Mouse (Mus musculus) hindbrain, embryonic 10.5 days (tissue): ENCODE measurements around the gene Elovl6. TPM values are rescaled to one million over a fixed set of nuclear protein-coding genes. Genes with fewer than 3 reads are reported as not detected.

Source experiments
- DNase-seq: peaks from one replicate; pipeline ENCODE4 v3.0.0-alpha.2; 2017; ENCODE audit warnings: low spot score
- H3K27ac ChIP-seq: fragments of 300-500 bp; sonication (generic); 2 replicates; pipeline ENCODE4 v1.5.1; 2016; ENCODE audit warnings: mild to moderate bottlenecking, moderate library complexity
- H3K27me3 ChIP-seq: fragments of 300-500 bp; sonication (generic); 2 replicates; pipeline ENCODE4 v1.6.1; 2016; ENCODE audit warnings: mild to moderate bottlenecking; ENCODE audit not compliant: poor library complexity, insufficient read depth, severe bottlenecking
- H3K36me3 ChIP-seq: fragments of 300-500 bp; sonication (generic); 2 replicates; pipeline ENCODE4 v1.6.1; 2016; ENCODE audit warnings: mild to moderate bottlenecking, moderate library complexity
- H3K4me1 ChIP-seq: fragments of 300-500 bp; sonication (generic); replicated peaks from 2 replicates; pipeline ENCODE4 v1.6.1; 2016; ENCODE audit warnings: mild to moderate bottlenecking
- H3K4me3 ChIP-seq: fragments of 300-500 bp; sonication (generic); 2 replicates; pipeline ENCODE4 v1.5.1; 2016; ENCODE audit warnings: mild to moderate bottlenecking, moderate library complexity
- H3K9me3 ChIP-seq: fragments of 300-500 bp; sonication (generic); 2 replicates; pipeline ENCODE4 v1.6.1; 2016; ENCODE audit warnings: mild to moderate bottlenecking, moderate library complexity
- WGBS: fragments of 180-500 bp; shearing (Covaris S2); methylation state at CpG from one replicate; pipeline ENCODE4 v1.1.7; 2016; 5-methylcytosine and 5-hydroxymethylcytosine counted together
- polyA plus RNA-seq: library from polyadenylated mRNA; unstranded; fragments of >200 nt; fragmentation: Nextera tagmentation; extraction: Ambion mirVana; gene quantifications from 2 replicates; pipeline ENCODE4 v1.2.1, GENCODE M21; 2016

The Elovl6 gene
- polyA plus RNA-seq, 1 experiment from 2014 or later = 35.3 TPM

DNA sequence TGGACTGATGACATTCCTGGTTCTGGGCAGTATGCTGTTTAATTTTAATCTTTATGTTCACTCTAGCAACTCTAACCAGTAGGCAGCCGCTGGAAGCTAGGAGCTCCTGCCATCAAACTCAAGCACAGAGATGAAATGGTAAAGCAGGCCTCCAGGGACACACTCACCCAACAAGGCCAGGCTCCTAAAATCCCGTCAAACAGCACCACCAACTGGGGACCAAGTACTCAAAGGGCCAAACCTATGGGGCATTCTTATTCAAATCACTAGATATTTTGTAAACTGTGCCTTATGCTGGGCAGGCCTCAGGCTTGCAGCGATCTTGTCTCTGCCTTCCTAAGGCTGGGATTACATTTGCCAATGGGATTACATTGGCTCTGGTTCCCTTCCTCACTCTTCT lies 2.8 kb upstream of the Elovl6 start:
- no peaks in the 10 kb centered on the region for H3K27me3 ChIP-seq
- WGBS = 53% methylated on average over 3 of the region's 3 CpGs
- no peak for DNase-seq
- no peak overlapping the region for H3K27ac ChIP-seq
- peaks cover 8% of the 10 kb centered on the region for H3K4me1 ChIP-seq
- H3K36me3 ChIP-seq = no peaks in the 10 kb centered on the region
- no peaks in the 10 kb centered on the region for H3K9me3 ChIP-seq
- H3K4me3 ChIP-seq = no peak overlapping the region

DNA sequence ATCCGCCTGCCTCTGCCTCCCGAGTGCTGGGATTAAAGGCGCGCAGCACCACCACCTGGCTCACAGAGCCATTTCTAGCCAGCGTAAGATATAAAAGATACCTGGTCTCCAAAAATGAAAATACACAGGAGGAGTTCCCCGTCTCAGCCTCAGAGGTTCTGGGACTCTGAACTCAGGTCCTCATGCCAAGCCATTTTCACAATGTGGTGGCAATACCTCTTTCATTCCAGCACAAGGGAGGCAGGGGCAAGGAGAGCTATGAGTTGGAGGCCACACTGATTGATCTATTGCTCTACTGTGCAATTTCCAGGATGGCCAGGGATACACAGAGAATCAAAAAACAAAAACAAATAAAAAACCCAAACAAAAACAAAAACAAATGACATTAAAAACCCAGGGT lies 1.7 kb upstream of the Elovl6 start:
- Histone ChIP-seq H3K27me3 (no peaks in the 10 kb centered on the region), H3K36me3 (no peaks in the 10 kb centered on the region), H3K9me3 (no peaks in the 10 kb centered on the region), H3K4me3 (no peak overlapping the region), H3K27ac (no peak overlapping the region), H3K4me1 (peaks cover 19% of the 10 kb centered on the region)
- DNase-seq = no peak
- 97% methylated on average over 6 of the region's 6 CpGs for WGBS

GRCm38 (mm10) chr3:129532865-129533742 lies 949 bp downstream of the Elovl6 start:
- WGBS = under 1% methylated on average over 40 of the region's 40 CpGs
- DNase-seq = peak; percentile 66
- peaks cover 43% of the 10 kb centered on the region for H3K4me1 ChIP-seq
- no peaks in the 10 kb centered on the region for H3K36me3 ChIP-seq
- peak overlapping the region; percentile 91 for H3K4me3 ChIP-seq
- H3K9me3 ChIP-seq = no peaks in the 10 kb centered on the region
- H3K27me3 ChIP-seq = no peaks in the 10 kb centered on the region
- peak overlapping the region; percentile 100 for H3K27ac ChIP-seq

DNA sequence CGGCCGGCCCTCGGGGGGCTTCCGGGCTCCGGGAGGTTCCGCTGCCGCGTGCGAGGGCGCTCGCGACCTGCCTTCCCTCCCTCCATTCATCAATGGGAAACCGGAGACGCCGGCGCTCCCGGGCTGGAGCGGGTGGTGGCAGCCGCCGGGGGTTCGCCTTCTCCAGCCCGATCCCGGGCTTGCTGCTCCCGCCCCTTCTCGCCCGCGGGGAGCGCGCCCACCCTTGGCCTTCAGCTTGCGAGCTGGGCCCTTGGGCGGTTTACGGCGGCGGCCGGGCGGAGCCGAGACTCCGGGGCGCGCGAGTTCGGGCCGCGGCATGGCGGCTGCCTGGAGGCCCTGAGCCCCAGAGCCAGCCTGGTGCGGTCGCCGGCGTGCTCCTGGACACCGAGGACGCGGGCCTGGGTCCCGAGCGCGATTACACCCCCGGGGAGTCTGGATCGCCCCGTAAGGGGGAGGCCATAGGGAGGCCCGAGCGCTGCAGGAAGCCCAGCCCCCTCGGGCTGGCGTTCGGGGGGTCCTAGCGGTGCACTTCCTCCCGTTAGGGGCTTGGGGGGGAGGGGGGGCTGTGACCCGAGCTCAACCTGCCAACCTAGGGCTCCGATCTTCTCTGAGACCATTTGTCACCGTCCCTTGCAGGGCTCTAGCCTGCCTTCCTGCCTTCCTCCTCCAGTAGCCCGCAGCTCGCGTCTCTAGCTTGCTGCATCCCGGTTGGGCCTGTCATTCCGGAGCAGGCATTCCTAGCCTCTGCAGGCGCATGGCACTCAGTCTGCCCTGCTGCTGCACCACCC lies 1.8 kb downstream of the Elovl6 start:
- no peaks in the 10 kb centered on the region for H3K36me3 ChIP-seq
- H3K27ac ChIP-seq = peak overlapping the region; percentile 100
- DNase-seq = peak; percentile 79
- H3K4me3 ChIP-seq = peak overlapping the region; percentile 91
- no peaks in the 10 kb centered on the region for H3K27me3 ChIP-seq
- H3K9me3 ChIP-seq = no peaks in the 10 kb centered on the region
- H3K4me1 ChIP-seq = peaks cover 51% of the 10 kb centered on the region
- under 1% methylated on average over 73 of the region's 74 CpGs for WGBS

- peak overlapping the region; percentile 100 for H3K27ac ChIP-seq
- no peaks in the 10 kb centered on the region for H3K27me3 ChIP-seq
- H3K4me1 ChIP-seq = peaks cover 55% of the 10 kb centered on the region
- H3K4me3 ChIP-seq = peak overlapping the region; percentile 91
- peaks cover 8% of the 10 kb centered on the region; the same call in 1 of the 2 replicates for H3K36me3 ChIP-seq
- DNase-seq = no peak
- 31% methylated on average over 6 of the region's 6 CpGs for WGBS
- H3K9me3 ChIP-seq = no peaks in the 10 kb centered on the region
Measured at GRCm38 (mm10) chr3:129535444-129535843, 3.3 kb downstream of the Elovl6 start.

DNA sequence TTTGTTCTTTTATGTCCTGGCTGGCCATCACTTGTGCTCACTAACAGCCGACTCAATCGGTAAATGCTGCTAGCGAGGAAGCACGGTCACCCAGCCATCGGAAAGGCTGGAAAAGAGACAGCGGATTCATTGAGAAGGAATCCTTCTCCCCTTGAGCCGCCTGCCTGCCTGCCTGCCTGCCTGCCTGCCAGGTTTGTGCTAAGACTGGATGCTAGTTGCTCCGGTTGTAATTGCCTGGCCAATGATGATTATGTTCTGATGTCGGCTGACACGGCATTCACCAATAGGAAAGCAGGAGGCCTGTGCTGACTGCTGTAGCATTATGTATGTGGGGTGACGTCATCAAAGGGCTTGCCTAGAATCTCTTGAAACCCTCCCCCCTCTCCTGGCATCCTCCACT lies 4.0 kb downstream of the Elovl6 start:
- under 1% methylated on average over 11 of the region's 11 CpGs for WGBS
- peak overlapping the region; percentile 91 for H3K4me3 ChIP-seq
- no peaks in the 10 kb centered on the region for H3K9me3 ChIP-seq
- DNase-seq = peak; percentile 89
- H3K4me1 ChIP-seq = peaks cover 55% of the 10 kb centered on the region
- H3K36me3 ChIP-seq = peaks cover 14% of the 10 kb centered on the region
- no peaks in the 10 kb centered on the region for H3K27me3 ChIP-seq
- peak overlapping the region; percentile 100 for H3K27ac ChIP-seq

GRCm38 (mm10) chr3:129537954-129538353 lies 5.8 kb downstream of the Elovl6 start:
- H3K27ac ChIP-seq = peak overlapping the region; percentile 86; the same call in 1 of the 2 replicates
- H3K4me1 ChIP-seq = peaks cover 50% of the 10 kb centered on the region
- 62% methylated on average over 5 of the region's 5 CpGs for WGBS
- H3K27me3 ChIP-seq = no peaks in the 10 kb centered on the region
- no peaks in the 10 kb centered on the region for H3K9me3 ChIP-seq
- H3K36me3 ChIP-seq = peaks cover 33% of the 10 kb centered on the region
- DNase-seq = no peak
- H3K4me3 ChIP-seq = no peak overlapping the region

GRCm38 (mm10) chr3:129540882-129541281 lies 8.7 kb downstream of the Elovl6 start:
- Histone ChIP-seq H3K27me3 (no peaks in the 10 kb centered on the region), H3K36me3 (peaks cover 57% of the 10 kb centered on the region), H3K4me3 (no peak overlapping the region), H3K9me3 (peaks cover 12% of the 10 kb centered on the region), H3K4me1 (peaks cover 35% of the 10 kb centered on the region), H3K27ac (no peak overlapping the region)
- WGBS = 88% methylated on average over 2 of the region's 2 CpGs
- no peak for DNase-seq

DNA sequence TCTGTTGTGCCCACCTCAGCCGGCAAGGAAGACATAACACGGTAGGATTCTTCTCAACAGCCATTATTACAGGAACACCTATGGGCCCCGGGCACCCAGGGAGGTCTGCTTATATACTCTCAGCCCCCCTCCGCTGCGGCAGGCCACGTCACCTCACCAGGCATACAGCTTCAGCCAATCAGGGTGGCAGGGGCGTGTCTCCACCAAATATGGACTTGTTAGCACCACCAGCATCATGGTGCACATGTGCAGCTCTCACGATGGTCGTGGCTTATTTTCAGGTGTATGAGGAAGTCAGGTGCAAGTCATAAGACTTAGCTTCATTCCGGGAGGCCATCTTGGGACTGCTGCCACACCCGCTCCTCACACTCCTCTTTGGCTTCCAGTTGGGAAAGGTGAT lies 9.3 kb downstream of the Elovl6 start:
- Histone ChIP-seq H3K36me3 (peaks cover 59% of the 10 kb centered on the region), H3K4me3 (no peak overlapping the region), H3K9me3 (peaks cover 12% of the 10 kb centered on the region), H3K27ac (no peak overlapping the region), H3K4me1 (peaks cover 36% of the 10 kb centered on the region), H3K27me3 (no peaks in the 10 kb centered on the region)
- DNase-seq = no peak
- 94% methylated on average over 11 of the region's 11 CpGs for WGBS

- DNase-seq = no peak
- peaks cover 59% of the 10 kb centered on the region for H3K36me3 ChIP-seq
Measured at GRCm38 (mm10) chr3:129543376-129543775, 11.2 kb downstream of the Elovl6 start.

GRCm38 (mm10) chr3:129544217-129544616 lies 12.1 kb downstream of the Elovl6 start:
- DNase-seq = no peak
- Histone ChIP-seq H3K27me3 (no peaks in the 10 kb centered on the region), H3K36me3 (peaks cover 59% of the 10 kb centered on the region), H3K9me3 (peaks cover 12% of the 10 kb centered on the region), H3K4me3 (no peak overlapping the region), H3K4me1 (peaks cover 20% of the 10 kb centered on the region), H3K27ac (no peak overlapping the region)
- WGBS = 94% methylated on average over 1 of the region's 1 CpGs

More at GRCm38 (mm10) chr3:129543376-129543775, 11.2 kb downstream of the Elovl6 start:
- H3K27me3 ChIP-seq = no peaks in the 10 kb centered on the region
- no peak overlapping the region for H3K27ac ChIP-seq
- WGBS = 94% methylated on average over 3 of the region's 3 CpGs
- peaks cover 12% of the 10 kb centered on the region for H3K9me3 ChIP-seq
- peaks cover 23% of the 10 kb centered on the region for H3K4me1 ChIP-seq
- no peak overlapping the region for H3K4me3 ChIP-seq

DNA sequence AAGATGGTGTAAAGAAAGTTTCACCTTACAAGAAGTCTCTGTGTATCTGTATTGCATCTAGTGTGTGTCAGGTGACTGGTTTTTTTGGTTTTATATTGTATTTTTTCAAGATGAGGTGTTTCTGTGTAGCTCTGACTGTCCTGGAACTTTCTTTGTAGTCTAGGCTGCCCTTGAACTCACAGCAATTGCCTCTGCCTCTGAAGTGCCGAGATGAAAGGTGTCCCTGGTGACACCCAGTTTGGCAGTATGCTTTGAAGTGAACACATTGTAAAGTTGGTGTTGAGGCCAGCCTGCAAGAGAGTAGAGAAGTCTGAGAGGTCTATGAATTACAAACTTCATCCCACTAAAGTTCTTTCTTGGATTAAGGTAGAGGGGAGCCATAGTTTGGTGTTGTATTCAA lies 13.1 kb downstream of the Elovl6 start:
- Histone ChIP-seq H3K27me3 (no peaks in the 10 kb centered on the region), H3K36me3 (peaks cover 60% of the 10 kb centered on the region), H3K9me3 (peaks cover 12% of the 10 kb centered on the region)

DNA sequence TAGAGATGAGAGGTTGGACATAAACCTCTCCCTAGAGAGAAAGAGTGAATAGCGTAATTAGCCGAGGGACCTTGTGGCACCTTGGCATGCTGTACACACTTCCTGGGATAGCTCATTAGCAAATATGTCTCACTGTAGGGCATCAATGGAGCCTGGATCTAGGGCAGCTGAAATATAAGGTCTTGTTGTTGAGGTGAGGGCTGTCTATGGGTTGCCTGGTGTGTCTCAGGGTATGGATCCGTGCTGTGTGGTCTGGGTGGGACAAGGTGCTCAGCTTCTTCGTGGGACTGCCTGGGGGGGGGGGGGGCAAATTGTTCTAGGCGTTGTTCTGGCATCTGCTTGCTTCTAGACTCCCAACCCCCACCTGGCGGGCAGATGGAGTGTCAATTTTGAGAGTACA lies 13.6 kb downstream of the Elovl6 start:
- Histone ChIP-seq H3K27me3 (no peaks in the 10 kb centered on the region), H3K27ac (no peak overlapping the region), H3K36me3 (peaks cover 58% of the 10 kb centered on the region), H3K4me1 (peaks cover 26% of the 10 kb centered on the region), H3K9me3 (peaks cover 12% of the 10 kb centered on the region), H3K4me3 (no peak overlapping the region)
- DNase-seq = no peak
- WGBS = 88% methylated on average over 6 of the region's 6 CpGs

More for the DNA sequence above, 13.1 kb downstream of the Elovl6 start:
- peaks cover 26% of the 10 kb centered on the region for H3K4me1 ChIP-seq
- 73% methylated on average over 1 of the region's 1 CpGs for WGBS
- H3K4me3 ChIP-seq = no peak overlapping the region
- H3K27ac ChIP-seq = no peak overlapping the region
- no peak for DNase-seq
